Mouse (Mus musculus): ENCODE results near the gene Styx. TPM values are rescaled to one million over a fixed set of nuclear protein-coding genes. Genes with fewer than 3 reads are reported as not detected.

Styx gene
- polyA plus RNA-seq, 1 experiment = 19.3 TPM

DNA sequence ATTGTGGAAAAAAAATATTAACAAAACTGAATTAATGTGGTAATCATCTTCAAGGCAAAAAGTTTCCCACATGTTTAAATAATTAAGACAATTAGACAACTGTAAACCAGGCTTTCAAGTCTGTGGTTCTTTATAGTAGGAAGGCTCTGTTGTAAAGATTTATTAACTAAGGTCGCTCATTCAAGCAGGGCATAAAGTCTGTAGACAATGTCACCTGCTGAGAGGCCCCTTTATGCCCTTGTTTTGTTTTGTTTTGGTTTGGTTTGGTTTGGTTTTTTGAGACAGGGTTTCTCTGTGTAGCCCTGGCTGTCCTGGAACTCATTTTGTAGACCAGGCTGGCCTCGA is 88.0 kb downstream of the Styx start:
- TF ChIP-seq POLR2A (IDR thresholded peaks at IDR 0.05; ENCODE audit: low read depth, low read length) (no peak), CTCF (IDR thresholded peaks at IDR 0.05; ENCODE audit: extremely low read depth, insufficient read length, insufficient replicate concordance, low read depth, low read length) (no peak)
- Histone ChIP-seq H3K4me3 (ENCODE audit: low read depth, low read length) (no peak overlapping the region), H3K27ac (ENCODE audit: insufficient read depth, low read depth, low read length) (no peak overlapping the region), H3K36me3 (ENCODE audit: control insufficient read depth, insufficient read depth, low read length) (no peaks in the 10 kb centered on the region), H3K4me1 (ENCODE audit: control insufficient read depth, insufficient read depth, insufficient read length, low read length) (no peaks in the 10 kb centered on the region), H3K27me3 (ENCODE audit: control insufficient read depth, insufficient read depth, low read length) (no peaks in the 10 kb centered on the region)
- WGBS = 81% methylated on average over 2 of the region's 2 CpGs

DNA sequence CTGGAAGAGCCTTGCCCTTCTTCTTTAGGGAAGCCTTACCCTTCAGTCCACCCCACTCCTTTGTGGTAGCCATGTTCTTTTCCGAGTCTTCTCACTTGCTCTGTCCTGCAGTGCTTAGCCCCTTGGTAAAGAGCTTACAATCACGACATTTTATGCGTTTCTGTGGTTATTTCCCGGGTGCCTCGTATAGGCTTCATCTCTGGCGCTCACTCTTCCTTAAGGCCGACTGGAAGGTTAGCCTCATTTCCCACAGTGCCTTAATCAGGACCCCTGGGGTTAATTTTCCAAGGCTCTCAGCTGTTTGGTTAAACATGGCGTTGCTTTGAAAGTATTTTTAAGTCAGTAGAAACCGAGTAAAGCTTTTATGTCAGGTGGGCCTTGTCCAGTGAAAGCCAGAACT is 88.5 kb downstream of the Styx start:
- Histone ChIP-seq H3K27me3 (ENCODE audit: control insufficient read depth, insufficient read depth, low read length) (no peaks in the 10 kb centered on the region), H3K4me1 (ENCODE audit: control insufficient read depth, insufficient read depth, insufficient read length, low read length) (no peaks in the 10 kb centered on the region), H3K4me3 (ENCODE audit: low read depth, low read length) (no peak overlapping the region), H3K36me3 (ENCODE audit: control insufficient read depth, insufficient read depth, low read length) (no peaks in the 10 kb centered on the region), H3K27ac (ENCODE audit: insufficient read depth, low read depth, low read length) (no peak overlapping the region)
- TF ChIP-seq POLR2A (IDR thresholded peaks at IDR 0.05; ENCODE audit: low read depth, low read length) (no peak), CTCF (IDR thresholded peaks at IDR 0.05; ENCODE audit: extremely low read depth, insufficient read length, insufficient replicate concordance, low read depth, low read length) (no peak)
- WGBS = 83% methylated on average over 9 of the region's 9 CpGs

DNA sequence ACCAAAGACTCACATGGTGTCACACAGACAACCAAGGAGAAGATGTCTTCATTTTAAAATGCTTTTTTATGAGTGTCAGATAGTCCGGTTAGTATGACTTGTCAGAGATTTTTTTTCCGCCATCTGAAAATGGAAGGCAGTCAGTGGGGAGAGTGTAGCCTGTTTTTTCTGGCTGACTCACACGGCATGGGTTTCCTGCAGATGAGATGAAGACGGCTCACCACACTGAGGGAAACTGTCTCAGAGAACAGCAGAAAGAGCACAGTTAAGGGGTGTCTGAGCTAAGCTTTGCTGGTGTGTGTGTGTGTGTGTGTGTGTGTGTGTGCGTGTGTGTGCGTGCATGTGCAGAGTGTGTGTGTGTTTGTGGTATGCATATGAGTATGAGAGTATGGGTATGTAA is 90.4 kb downstream of the Styx start:
- WGBS = 82% methylated on average over 6 of the region's 6 CpGs
- no peaks in the 10 kb centered on the region for H3K4me1 ChIP-seq (ENCODE audit: control insufficient read depth, insufficient read depth, insufficient read length, low read length)
- H3K27ac ChIP-seq (ENCODE audit: insufficient read depth, low read depth, low read length) = no peak overlapping the region
- H3K36me3 ChIP-seq (ENCODE audit: control insufficient read depth, insufficient read depth, low read length) = no peaks in the 10 kb centered on the region
- H3K4me3 ChIP-seq (ENCODE audit: low read depth, low read length) = no peak overlapping the region
- H3K27me3 ChIP-seq (ENCODE audit: control insufficient read depth, insufficient read depth, low read length) = no peaks in the 10 kb centered on the region
- TF ChIP-seq CTCF (IDR thresholded peaks at IDR 0.05; ENCODE audit: extremely low read depth, insufficient read length, insufficient replicate concordance, low read depth, low read length) (no peak), POLR2A (IDR thresholded peaks at IDR 0.05; ENCODE audit: low read depth, low read length) (no peak)

DNA sequence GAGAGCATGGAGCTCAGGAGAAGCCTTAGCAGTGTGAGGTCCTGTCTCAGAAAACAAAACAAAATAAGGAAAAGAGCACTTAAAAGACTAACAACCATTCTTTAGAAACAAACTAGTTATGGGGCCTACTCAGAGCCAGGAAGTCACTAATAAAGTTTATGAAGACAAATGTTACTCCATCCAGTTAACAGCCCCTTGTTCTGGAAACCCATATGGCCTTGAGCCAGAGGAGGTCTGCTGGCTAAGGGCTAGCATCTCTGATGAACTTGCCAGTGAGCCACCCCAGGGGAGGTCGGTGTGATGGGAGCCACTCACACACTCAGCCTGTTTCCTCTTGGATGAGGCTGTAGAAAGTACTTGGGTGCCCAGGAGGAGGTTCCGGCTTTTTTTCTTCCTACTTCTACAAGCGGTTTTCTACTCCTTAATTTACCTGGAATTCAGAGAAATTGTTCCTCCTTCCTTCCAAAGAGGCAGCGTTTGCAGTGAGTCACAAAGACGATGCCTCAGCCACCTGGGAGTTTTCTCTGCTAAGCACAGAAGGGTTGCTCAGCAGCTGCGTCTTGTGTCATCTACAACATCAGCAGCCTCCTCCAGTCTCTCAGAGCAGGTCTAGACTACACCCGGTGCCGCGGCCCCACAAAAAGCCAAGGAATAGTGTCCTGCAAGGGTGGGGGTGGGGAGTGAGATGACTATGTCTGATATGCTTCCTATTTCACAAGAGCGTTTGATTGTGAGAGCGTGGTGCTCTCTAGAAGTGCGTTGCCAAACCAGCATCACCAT is 92.1 kb downstream of the Styx start:
- no peak overlapping the region for H3K27ac ChIP-seq (ENCODE audit: insufficient read depth, low read depth, low read length)
- H3K4me3 ChIP-seq (ENCODE audit: low read depth, low read length) = no peak overlapping the region
- WGBS = 59% methylated on average over 12 of the region's 12 CpGs
- no peak for TF ChIP-seq CTCF (IDR thresholded peaks at IDR 0.05; ENCODE audit: extremely low read depth, insufficient read length, insufficient replicate concordance, low read depth, low read length)
- TF ChIP-seq POLR2A (IDR thresholded peaks at IDR 0.05; ENCODE audit: low read depth, low read length) = no peak
- no peaks in the 10 kb centered on the region for H3K27me3 ChIP-seq (ENCODE audit: control insufficient read depth, insufficient read depth, low read length)
- H3K4me1 ChIP-seq (ENCODE audit: control insufficient read depth, insufficient read depth, insufficient read length, low read length) = no peaks in the 10 kb centered on the region
- no peaks in the 10 kb centered on the region for H3K36me3 ChIP-seq (ENCODE audit: control insufficient read depth, insufficient read depth, low read length)

DNA sequence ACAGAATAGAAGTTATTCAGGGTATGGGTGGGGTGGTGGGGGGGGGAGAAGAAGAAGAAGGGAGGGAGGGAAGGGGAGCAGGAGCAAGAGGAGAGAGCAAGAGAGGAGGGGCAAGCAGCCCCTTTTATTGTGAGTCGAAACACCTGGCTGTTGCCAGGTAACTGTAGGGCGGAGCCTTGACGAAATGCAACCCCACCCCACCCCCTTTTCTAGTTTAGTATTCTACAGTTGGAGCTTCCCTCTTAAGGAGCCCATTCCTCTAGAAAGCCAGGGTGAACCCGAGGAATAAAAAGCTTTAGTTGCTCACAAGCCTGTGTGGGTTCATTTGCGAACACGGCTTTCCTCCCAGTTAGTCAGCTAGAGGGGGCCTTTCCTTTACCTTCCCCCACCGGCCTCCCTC is 94.0 kb downstream of the Styx start:
- no peak overlapping the region for H3K4me3 ChIP-seq (ENCODE audit: low read depth, low read length)
- no peaks in the 10 kb centered on the region for H3K36me3 ChIP-seq (ENCODE audit: control insufficient read depth, insufficient read depth, low read length)
- H3K4me1 ChIP-seq (ENCODE audit: control insufficient read depth, insufficient read depth, insufficient read length, low read length) = no peaks in the 10 kb centered on the region
- no peak overlapping the region for H3K27ac ChIP-seq (ENCODE audit: insufficient read depth, low read depth, low read length)
- no peaks in the 10 kb centered on the region for H3K27me3 ChIP-seq (ENCODE audit: control insufficient read depth, insufficient read depth, low read length)
- 53% methylated on average over 7 of the region's 7 CpGs for WGBS
- TF ChIP-seq CTCF (IDR thresholded peaks at IDR 0.05; ENCODE audit: extremely low read depth, insufficient read length, insufficient replicate concordance, low read depth, low read length) (no peak), POLR2A (IDR thresholded peaks at IDR 0.05; ENCODE audit: low read depth, low read length) (no peak)

DNA sequence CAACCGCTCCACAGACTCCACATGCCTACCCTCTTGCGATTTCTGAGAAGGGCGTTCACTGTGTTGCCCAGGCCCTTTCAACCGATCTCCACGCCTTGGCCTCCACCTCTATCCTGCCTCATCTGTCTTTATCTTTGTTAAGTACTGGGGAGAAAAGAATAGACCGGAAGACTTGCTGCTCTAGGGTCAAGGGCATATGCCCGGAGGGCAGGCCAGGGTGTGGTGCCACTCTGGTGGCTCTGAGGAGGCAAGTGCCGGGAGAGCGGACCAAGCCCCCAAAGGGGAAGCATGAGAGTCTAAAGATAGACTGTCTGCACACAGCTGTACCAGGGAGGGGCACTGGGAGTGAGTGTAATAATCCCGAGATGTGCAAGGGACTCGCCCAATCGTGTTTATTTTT is 94.6 kb downstream of the Styx start:
- Histone ChIP-seq H3K36me3 (ENCODE audit: control insufficient read depth, insufficient read depth, low read length) (no peaks in the 10 kb centered on the region), H3K27me3 (ENCODE audit: control insufficient read depth, insufficient read depth, low read length) (no peaks in the 10 kb centered on the region), H3K4me1 (ENCODE audit: control insufficient read depth, insufficient read depth, insufficient read length, low read length) (no peaks in the 10 kb centered on the region), H3K4me3 (ENCODE audit: low read depth, low read length) (no peak overlapping the region), H3K27ac (ENCODE audit: insufficient read depth, low read depth, low read length) (no peak overlapping the region)
- WGBS = 53% methylated on average over 12 of the region's 12 CpGs
- TF ChIP-seq CTCF (IDR thresholded peaks at IDR 0.05; ENCODE audit: extremely low read depth, insufficient read length, insufficient replicate concordance, low read depth, low read length) = no peak
- TF ChIP-seq POLR2A (IDR thresholded peaks at IDR 0.05; ENCODE audit: low read depth, low read length) = no peak

DNA sequence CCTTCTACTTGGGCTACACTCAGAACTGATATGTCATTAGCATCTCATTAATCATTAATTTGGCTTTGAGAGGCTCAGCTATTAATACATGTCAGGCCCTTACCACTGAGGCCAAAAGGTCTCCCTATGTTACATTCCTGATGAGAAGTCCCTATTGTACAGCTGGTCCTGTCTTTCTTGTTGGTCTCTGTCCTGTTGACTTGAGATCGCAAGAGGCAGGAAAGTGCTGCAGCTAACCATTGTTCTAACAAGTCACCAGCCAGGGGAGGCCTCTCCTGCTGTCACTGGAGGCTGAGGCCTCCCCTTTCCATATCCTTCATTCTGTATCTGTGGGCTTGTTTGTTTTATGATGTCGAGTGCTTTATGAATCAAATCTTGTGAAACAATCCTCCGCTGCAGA is 95.9 kb downstream of the Styx start:
- TF ChIP-seq CTCF (IDR thresholded peaks at IDR 0.05; ENCODE audit: extremely low read depth, insufficient read length, insufficient replicate concordance, low read depth, low read length) (no peak), POLR2A (IDR thresholded peaks at IDR 0.05; ENCODE audit: low read depth, low read length) (no peak)
- Histone ChIP-seq H3K36me3 (ENCODE audit: control insufficient read depth, insufficient read depth, low read length) (no peaks in the 10 kb centered on the region), H3K27ac (ENCODE audit: insufficient read depth, low read depth, low read length) (no peak overlapping the region), H3K4me1 (ENCODE audit: control insufficient read depth, insufficient read depth, insufficient read length, low read length) (no peaks in the 10 kb centered on the region), H3K4me3 (ENCODE audit: low read depth, low read length) (no peak overlapping the region), H3K27me3 (ENCODE audit: control insufficient read depth, insufficient read depth, low read length) (no peaks in the 10 kb centered on the region)
- WGBS = 65% methylated on average over 3 of the region's 3 CpGs
